Mouse (Mus musculus) kidney, embryonic 14.5 days (tissue): ENCODE results near the gene Gm10837. TPM values are rescaled to one million over a fixed set of nuclear protein-coding genes. Genes with fewer than 3 reads are reported as not detected.

Source experiments
- ATAC-seq: fragments of 200-750 bp; cut with Nextera tagmentation; 2 replicates; pipeline ENCODE4 v1.8.0; 2017; ENCODE audit warnings: moderate number of reproducible peaks, mild to moderate bottlenecking, moderate TSS enrichment, moderate library complexity; ENCODE audit not compliant: low FRiP score, low TSS enrichment
- H3K27ac ChIP-seq: fragments of 300-500 bp; sonication (generic); 2 replicates; pipeline ENCODE4 v1.5.1; 2014; ENCODE audit warnings: low read depth, mild to moderate bottlenecking, low read length, moderate library complexity, mixed read lengths
- H3K27me3 ChIP-seq: fragments of 300-500 bp; sonication (generic); 2 replicates; pipeline ENCODE4 v1.6.1; 2014; ENCODE audit warnings: mild to moderate bottlenecking, low read length; ENCODE audit not compliant: control insufficient read depth, insufficient read depth
- H3K36me3 ChIP-seq: fragments of 300-500 bp; sonication (generic); 2 replicates; pipeline ENCODE4 v1.6.1; 2014; ENCODE audit warnings: low read length, mixed read lengths; ENCODE audit not compliant: control insufficient read depth, insufficient read depth
- H3K4me1 ChIP-seq: fragments of 300-500 bp; sonication (generic); 2 replicates; pipeline ENCODE4 v1.6.1; 2014; ENCODE audit warnings: low read length, mixed read lengths; ENCODE audit not compliant: control insufficient read depth, insufficient read depth
- H3K4me2 ChIP-seq: fragments of 300-500 bp; sonication (generic); replicated peaks from 2 replicates; pipeline ENCODE4 v1.6.1; 2014; ENCODE audit warnings: low read depth, mild to moderate bottlenecking, low read length
- H3K4me3 ChIP-seq: fragments of 300-500 bp; sonication (generic); 2 replicates; pipeline ENCODE4 v1.5.1; 2014; ENCODE audit warnings: mild to moderate bottlenecking, low read length
- H3K9ac ChIP-seq: fragments of 300-500 bp; sonication (generic); 2 replicates; pipeline ENCODE4 v1.6.1; 2014; ENCODE audit warnings: low read depth, mild to moderate bottlenecking, low read length, moderate library complexity
- H3K9me3 ChIP-seq: fragments of 300-500 bp; sonication (generic); 2 replicates; pipeline ENCODE4 v1.6.1; 2016; ENCODE audit warnings: low read length; ENCODE audit not compliant: control insufficient read depth
- WGBS: fragments of 180-500 bp; shearing (Covaris S2); extraction: QIAGEN DNeasy Blood & Tissue Kit; methylation state at CpG from one replicate; pipeline ENCODE4 v1.1.7; 2014; 5-methylcytosine and 5-hydroxymethylcytosine counted together
- polyA plus RNA-seq: library from polyadenylated mRNA; unstranded; fragments of >200 nt; fragmentation: Nextera tagmentation; extraction: Ambion mirVana; gene quantifications from 2 replicates; pipeline ENCODE4 v1.2.1, GENCODE M21; 2014

Gm10837 gene
- polyA plus RNA-seq, result not detected in 2 replicates

DNA sequence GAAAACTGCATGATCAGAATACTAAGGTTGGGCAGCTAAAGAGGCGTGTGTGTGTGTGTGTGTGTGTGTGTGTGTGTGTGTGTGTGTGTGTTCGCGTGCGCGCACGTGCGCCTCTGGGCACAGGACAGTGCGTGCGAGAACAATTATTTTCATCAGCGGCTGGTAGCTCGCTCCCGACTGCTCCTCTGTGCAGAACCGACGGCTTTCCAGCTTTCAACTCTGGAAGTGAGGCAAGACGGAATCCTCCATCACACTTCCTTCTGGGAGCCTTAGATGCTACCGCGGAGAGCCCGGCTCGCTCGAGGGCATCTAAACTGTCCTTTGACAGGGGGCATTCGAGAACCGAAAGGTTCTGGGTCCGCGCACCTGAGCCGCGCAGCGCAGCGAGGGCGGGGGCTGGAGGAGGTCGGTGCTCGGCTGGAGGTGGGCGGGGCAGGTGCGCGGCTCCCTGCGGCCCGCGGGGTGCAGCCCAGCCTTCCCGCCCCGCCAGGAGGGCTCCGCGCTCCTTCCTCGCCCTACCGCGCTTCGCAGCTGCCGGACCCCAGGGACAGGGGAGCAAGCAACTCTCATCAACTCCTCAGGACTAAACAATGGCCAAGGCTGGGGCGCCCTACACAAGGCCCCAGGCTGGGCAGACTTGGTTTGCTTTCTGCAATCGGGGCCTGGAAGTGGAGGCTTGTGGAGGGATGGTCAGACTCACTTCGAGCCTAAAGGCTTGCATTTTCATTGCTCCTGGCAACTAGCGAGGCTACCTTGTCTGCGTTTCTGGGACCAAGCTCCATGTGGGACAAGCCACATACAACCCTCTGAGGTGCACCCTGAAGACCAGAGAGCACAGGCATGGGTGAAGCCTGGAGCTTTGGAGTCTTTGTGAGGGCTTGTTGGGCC lies at the start of gene Gm10837:
Gene Gm10837, plus strand, starts transcription at position 146 of the 888 bp plus-strand sequence.
- no peaks in the 10 kb centered on the region for H3K4me1 ChIP-seq
- H3K4me3 ChIP-seq, result peak within 1 kb of the TSS; percentile 26
- H3K27ac ChIP-seq, result no peak within 1 kb of the TSS
- WGBS, result 2% methylated on average over 47 of the region's 51 CpGs
- no peak within 1 kb of the TSS for H3K9ac ChIP-seq
- ATAC-seq, result peak; percentile 77
- H3K4me2 ChIP-seq, result peak within 1 kb of the TSS; percentile 34
- H3K27me3 ChIP-seq, result peaks cover 59% of the 10 kb centered on the region
- no peaks in the 10 kb centered on the region for H3K36me3 ChIP-seq
- H3K9me3 ChIP-seq, result no peaks in the 10 kb centered on the region

GRCm38 (mm10) chr14:122449601-122450495 lies 40.5 kb upstream of the Gm10837 start:
- Histone ChIP-seq H3K27ac (no peak overlapping the region), H3K9me3 (no peaks in the 10 kb centered on the region), H3K4me2 (peak overlapping the region; percentile 59), H3K4me1 (peaks cover 16% of the 10 kb centered on the region; the same call in 1 of the 2 replicates), H3K27me3 (peaks cover 65% of the 10 kb centered on the region), H3K36me3 (no peaks in the 10 kb centered on the region), H3K9ac (no peak overlapping the region), H3K4me3 (peak overlapping the region; percentile 41)
- ATAC-seq, result peak; percentile 14; the same call in 1 of the 2 replicates
- WGBS, result 4% methylated on average over 29 of the region's 29 CpGs

DNA sequence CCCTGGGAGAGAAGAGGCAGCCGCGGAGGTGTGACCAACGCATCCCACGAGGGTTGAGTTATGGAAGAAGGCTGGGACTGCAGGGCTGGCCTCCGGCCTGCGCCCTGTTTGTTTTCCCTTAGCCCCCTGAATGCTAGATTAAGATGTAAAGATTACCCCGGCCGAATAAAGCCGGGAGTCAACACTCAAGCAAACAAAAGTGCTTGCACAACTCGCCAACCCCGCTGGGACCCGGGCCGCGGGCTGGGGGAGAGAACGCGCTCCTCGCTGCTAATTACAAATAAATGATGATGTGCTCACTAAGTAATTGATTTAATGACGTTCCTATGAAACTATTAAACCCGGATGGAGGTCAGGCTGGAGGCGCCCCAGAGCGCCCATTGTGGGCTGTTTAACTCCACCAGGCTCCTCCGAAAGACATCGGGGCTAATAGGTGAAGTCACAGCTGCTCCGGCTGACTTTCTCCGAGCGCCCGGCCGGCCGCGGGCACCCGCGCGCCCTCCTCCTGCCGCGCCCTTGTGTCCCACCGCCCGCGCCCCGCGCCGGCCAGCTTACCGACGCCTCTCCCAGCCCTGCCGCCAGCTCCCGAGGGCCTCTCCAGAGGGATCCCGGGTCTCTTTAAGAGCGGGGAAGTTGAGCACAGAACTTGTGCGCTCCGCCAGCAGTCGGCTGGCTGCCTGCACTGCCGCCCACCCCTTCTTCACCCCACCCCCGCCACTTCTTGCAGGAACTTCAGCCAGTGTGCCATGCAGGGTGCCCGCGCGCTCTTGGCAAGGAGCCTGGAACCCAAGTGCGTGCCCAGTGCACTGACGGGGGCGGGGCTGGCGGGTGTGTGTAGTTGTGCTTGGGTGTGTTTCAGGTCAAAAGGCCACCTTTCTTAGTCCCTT lies 39.6 kb upstream of the Gm10837 start, which contains the start of gene Gm5089:
Gene Gm5089, minus strand, starts transcription at position 620 of the 887 bp plus-strand sequence.
- ATAC-seq, result peak; percentile 36
- H3K4me2 ChIP-seq, result peak within 1 kb of the TSS; percentile 59
- H3K4me1 ChIP-seq, result peaks cover 16% of the 10 kb centered on the region; the same call in 1 of the 2 replicates
- H3K9me3 ChIP-seq, result no peaks in the 10 kb centered on the region
- WGBS, result under 1% methylated on average over 59 of the region's 59 CpGs
- peak within 1 kb of the TSS; percentile 41 for H3K4me3 ChIP-seq
- peaks cover 74% of the 10 kb centered on the region for H3K27me3 ChIP-seq
- no peak within 1 kb of the TSS for H3K27ac ChIP-seq
- H3K36me3 ChIP-seq, result no peaks in the 10 kb centered on the region
- no peak within 1 kb of the TSS for H3K9ac ChIP-seq

DNA sequence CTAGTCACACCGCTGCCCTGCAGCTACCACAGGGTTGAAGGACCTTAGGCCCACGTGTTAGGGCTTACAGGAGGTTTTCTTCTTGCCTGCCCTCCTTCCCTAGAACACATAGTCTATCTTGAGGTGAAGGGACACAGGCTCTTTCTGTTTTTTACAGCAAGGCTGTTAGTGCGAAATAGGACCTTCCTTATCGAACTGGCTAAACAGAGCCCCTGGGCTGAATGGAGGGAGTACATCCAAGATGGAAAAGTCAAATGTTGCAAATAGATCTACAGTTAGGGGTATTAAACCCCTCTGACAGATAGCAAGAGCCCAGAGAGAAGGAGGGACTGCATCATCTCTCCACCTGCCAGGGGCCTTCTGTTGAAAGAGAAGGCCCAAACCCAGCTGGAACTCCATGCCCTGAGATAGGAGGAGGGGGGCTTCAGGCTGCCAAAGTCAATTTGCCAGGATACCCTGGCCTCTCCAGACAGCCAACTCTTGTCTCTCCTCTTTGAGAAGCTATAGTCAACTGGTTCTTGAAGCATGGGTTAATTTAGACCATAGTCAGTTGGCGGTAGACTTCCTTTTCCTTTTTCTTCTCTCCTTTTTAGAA lies 38.7 kb upstream of the Gm10837 start:
- Histone ChIP-seq H3K27ac (no peak overlapping the region), H3K27me3 (peaks cover 82% of the 10 kb centered on the region), H3K4me1 (peaks cover 16% of the 10 kb centered on the region; the same call in 1 of the 2 replicates), H3K4me2 (no peak overlapping the region), H3K4me3 (no peak overlapping the region; the same call in 1 of the 2 replicates), H3K9ac (no peak overlapping the region), H3K9me3 (no peaks in the 10 kb centered on the region), H3K36me3 (no peaks in the 10 kb centered on the region)
- ATAC-seq, result no peak
- 73% methylated on average over 5 of the region's 5 CpGs for WGBS

DNA sequence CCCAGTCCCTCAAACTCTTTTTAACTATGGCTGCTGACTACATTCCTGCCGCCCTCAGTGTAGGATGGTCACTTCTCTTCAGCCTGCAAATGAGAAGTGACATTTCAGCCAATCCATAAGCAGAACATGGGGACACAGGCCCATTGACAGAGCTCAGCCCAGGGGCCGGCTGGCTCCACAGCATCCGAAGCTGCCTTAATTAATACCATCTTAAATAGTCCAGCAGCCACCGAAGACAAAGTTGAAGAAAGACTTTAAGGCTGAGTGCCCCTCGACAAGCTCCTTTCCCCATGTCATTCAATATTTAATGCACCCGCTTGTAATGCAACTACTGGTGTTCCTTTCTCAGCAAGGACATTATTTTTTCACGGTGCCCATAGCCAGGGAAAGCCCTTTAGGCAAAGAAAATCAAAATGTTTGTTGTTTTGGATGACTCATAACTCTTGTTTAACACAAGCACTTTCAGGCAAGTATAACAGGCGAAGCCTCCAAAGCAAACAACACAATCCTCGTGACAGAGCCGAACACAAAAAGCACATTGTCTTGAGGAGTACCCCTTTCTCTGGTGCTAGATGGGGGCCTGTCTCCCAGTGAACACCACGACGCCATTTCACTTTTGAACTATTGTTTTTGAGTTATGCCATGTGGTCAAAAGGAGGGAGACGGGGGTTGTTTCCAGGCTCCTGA lies 37.5 kb upstream of the Gm10837 start:
- Histone ChIP-seq H3K27me3 (peaks cover 83% of the 10 kb centered on the region), H3K9ac (no peak overlapping the region), H3K9me3 (no peaks in the 10 kb centered on the region), H3K4me3 (no peak overlapping the region; the same call in 1 of the 2 replicates), H3K4me1 (peaks cover 16% of the 10 kb centered on the region; the same call in 1 of the 2 replicates), H3K4me2 (peak overlapping the region; percentile 35; the same call in 1 of the 2 replicates), H3K27ac (no peak overlapping the region), H3K36me3 (no peaks in the 10 kb centered on the region)
- WGBS, result 33% methylated on average over 13 of the region's 13 CpGs
- no peak for ATAC-seq

DNA sequence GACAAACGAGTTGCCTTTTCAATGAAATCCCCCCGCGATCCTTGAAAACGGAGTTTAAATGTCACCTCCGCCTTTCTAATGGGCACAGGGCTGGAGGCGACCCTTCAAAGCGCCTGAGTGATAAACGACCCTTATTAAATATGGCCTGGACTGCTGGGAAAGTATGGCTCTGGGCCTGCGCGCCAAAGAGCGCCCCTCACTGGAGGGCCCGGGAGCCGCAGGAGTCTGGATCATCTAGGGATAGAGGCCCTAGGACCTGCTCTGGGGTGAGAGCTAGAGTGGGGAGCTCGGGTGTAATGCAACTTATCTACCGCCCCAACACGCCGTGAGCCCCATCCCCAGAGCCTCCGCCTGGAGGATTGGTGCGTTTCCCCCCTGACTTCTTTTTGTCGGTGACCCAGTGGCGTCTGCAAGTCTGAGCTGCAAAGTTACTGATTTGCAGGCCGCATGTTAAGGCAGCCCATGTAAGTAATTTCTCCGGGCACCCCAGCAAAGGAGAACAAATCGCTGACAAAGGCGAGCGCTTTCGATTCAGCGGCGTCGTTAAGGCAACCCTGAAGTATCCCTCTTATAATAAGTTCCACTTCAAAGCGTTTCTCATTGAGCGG lies 36.9 kb upstream of the Gm10837 start:
- peaks cover 16% of the 10 kb centered on the region; the same call in 1 of the 2 replicates for H3K4me1 ChIP-seq
- ATAC-seq, result peak; percentile 37
- H3K27me3 ChIP-seq, result peaks cover 81% of the 10 kb centered on the region
- H3K4me2 ChIP-seq, result peak overlapping the region; percentile 35
- no peaks in the 10 kb centered on the region for H3K9me3 ChIP-seq
- H3K4me3 ChIP-seq, result peak overlapping the region; percentile 20
- 4% methylated on average over 32 of the region's 32 CpGs for WGBS
- H3K9ac ChIP-seq, result no peak overlapping the region
- no peaks in the 10 kb centered on the region for H3K36me3 ChIP-seq
- H3K27ac ChIP-seq, result no peak overlapping the region

DNA sequence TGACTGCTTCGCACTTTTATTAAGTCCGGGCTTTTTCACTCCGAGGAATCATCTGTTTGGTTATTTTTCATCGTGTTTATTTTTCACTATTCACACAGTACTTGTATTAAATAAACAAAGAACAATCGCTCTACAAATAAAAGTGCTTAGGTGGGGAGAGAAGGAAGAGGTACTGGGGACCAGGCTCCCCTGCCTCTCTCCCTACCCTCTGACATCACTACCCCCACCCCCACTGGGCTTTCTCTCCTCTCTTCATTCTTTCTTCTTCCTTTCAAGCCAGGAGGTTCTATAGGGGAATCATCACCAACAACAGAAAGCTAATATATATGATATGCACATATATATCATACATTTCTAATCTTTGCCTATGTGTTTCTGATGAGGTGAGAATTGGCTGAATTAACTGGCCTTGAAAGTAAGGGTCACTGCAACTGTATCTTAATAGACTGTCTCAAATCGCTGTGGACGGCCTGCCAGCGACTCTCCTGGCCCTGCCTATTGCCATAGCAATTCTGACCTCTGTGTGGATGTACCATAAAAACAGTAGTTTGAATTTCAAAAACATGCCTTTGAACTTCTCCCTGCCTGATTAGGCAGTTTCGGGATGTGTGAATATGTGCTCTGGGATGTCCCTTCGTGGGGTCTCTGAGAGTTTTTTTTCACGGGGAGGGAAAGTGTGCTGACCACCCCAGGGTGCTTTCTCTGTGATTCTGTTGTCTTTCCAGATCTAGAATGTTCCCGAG lies 36.2 kb upstream of the Gm10837 start:
- H3K4me2 ChIP-seq, result peak overlapping the region; percentile 35; the same call in 1 of the 2 replicates
- H3K9me3 ChIP-seq, result no peaks in the 10 kb centered on the region
- ATAC-seq, result no peak
- H3K4me1 ChIP-seq, result peaks cover 16% of the 10 kb centered on the region; the same call in 1 of the 2 replicates
- peaks cover 77% of the 10 kb centered on the region for H3K27me3 ChIP-seq
- no peak overlapping the region for H3K27ac ChIP-seq
- H3K9ac ChIP-seq, result no peak overlapping the region
- H3K36me3 ChIP-seq, result no peaks in the 10 kb centered on the region
- peak overlapping the region; percentile 20 for H3K4me3 ChIP-seq
- WGBS, result 15% methylated on average over 12 of the region's 12 CpGs
